Mouse (Mus musculus) kidney, adult 9 months (tissue): ENCODE results near the gene Ache.

Experiments
- DNase-seq: peaks from one replicate; pipeline ENCODE4 v3.0.0; 2022

The Ache gene

DNA sequence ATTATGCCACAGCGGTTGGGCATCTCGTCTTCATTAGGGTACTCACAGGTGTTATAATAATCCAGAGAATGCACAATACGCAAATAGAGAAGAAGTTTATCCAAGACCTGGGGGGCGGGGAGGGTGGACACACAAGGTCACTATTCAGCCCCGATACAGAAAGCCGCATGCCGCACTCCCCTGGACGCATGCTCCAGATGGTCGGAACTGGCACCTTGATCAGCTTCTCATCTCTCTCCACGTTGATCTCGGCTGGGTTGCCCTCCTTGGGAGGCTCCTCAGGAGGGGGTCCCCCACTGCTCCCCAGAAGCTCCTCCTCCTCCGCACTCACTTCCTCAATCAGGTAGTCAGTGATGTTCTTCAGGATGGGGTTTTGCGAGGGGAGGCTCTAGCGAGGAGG lies 9.8 kb downstream of the Ache start:
- no peak for DNase-seq

DNA sequence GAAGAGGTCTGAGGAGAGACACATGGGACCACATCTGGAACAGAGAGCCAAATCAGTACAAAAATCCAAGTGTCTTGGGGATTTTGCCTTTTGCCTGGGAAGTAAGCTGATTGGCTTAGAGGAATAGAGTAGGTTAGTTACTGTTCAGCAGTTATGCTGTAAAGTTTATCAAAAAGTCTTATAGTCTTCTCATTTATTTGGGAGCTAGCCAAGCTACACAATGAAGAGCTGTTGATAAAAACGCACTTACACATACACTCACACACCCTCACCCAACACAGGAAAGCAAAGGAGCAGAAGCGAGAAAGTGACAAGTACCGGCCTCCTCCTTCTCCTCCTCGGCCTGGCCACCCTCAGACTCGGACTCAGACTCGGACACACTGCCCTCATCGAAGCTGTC lies 11.9 kb downstream of the Ache start:
- no peak for DNase-seq

DNA sequence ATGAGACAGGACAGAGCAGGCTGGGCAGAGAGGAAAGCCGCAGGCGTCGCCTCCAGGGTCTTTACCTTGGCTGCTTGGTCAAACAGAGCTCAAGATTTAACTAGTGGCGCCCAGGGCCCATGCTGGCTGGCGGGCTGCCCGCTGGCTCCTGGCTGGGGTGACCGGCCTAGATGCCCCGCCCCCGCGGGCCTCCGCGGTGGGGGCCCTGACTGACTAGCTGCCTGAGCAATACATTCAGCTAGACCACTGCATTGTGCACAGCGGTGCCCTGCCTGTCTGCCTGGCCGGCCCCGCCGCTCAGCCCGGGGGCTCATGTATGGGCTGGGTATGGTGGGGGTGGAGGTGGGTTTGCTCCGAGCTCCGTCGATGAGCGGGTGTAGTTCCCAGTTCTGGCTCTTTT lies 13.9 kb downstream of the Ache start:
- DNase-seq = no peak

DNA sequence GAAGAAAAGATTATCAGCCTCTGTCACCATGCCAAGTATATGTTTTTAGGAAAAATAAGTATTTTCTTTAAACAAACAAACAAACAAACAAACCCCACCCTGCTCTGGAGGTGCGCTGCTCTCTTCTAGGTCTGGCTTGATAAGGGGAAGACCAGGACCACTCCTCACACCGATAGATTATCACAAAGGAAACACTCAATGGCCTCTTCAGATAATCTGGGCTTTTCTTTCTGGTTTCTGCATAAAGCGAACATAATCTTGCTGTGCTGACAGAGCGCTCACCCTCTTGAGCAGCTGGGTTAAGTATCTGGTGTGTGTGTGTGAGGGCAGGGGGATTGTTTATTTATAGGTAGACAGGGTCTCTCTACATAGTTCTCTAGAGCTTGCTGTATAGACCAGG lies 16.3 kb downstream of the Ache start:
- DNase-seq = no peak

DNA sequence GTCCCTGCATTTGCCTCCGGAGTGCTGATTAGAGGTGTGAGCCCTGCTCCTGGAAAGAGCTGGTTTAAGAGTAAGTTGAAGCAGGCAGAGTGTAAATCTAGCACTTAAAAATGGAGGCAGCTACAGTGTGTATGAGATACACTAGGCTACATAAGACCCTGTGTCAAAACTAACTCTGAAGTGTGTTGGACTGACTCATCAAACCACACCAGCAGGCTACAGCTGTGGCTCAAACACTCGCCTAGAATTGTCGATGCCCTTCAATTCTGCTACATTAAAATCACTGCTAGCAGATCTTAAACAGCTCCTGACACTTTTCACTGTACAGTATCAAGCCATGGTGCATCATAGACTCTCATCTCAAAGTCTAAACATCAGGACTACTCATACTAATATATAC lies 16.8 kb downstream of the Ache start:
- DNase-seq = no peak

DNA sequence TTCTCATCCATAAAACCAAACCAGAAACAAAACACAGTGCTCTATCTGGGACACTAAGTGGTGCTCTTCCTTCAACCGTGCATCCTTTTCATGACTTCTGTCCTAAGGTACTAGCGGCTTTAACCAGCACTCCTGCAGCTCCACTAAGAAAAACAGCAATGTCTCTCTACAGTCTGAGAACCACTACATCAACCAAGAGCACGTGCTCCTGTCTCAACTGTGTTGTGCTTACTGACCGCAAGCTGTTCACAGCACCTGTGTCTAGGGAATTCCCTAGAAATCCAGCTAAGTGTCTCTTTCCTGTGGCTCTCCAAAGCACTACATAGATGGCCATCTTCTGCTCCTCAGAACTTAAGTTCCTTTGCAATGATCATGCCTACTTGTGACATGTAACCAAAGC lies 17.5 kb downstream of the Ache start:
- no peak for DNase-seq

DNA sequence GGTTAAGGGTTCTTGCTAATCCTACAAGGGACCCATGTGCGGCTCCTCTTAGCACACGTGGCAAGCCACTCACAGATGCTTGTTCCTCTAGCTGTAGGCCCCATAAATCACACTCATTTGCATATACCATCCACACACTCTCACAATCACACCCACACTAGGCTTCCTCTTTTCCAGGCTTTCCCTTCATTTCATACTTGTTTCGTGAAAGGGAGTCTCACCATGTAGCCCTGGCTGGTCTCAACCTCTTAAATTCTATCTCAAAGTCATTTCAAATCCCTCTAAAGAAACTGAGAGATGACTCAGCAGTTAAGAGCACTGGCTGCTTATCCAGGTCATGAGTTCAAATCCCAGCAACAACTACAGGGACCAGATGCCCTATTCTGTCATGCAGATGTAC lies 18.5 kb downstream of the Ache start:
- DNase-seq = no peak

DNA sequence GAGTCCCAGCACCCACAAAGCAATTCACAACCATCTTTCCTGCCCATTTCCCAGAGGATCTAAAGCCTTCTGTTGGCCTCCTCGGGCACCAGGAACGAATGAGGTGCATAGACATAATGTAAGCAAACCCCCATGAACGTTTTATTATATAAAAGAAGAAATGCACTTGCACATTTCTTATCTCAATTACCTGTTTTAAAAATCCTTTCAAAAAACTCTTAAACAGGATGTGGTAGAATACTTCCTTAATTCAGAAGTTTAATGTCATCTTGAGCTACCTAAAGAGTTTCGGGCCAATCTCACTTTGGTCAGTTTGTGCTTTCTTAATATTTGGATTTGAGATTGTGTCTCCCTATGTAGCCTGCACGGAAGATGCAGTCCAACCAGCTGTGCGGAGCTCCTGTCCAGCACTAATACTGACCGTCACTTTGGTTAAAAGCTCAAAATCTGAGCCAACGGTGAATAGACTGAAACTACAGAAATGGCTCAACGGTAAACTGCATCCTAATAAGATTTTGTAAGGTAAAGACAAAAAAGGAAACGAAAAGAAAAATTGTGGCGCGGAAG lies 19.2 kb downstream of the Ache start:
- no peak for DNase-seq

DNA sequence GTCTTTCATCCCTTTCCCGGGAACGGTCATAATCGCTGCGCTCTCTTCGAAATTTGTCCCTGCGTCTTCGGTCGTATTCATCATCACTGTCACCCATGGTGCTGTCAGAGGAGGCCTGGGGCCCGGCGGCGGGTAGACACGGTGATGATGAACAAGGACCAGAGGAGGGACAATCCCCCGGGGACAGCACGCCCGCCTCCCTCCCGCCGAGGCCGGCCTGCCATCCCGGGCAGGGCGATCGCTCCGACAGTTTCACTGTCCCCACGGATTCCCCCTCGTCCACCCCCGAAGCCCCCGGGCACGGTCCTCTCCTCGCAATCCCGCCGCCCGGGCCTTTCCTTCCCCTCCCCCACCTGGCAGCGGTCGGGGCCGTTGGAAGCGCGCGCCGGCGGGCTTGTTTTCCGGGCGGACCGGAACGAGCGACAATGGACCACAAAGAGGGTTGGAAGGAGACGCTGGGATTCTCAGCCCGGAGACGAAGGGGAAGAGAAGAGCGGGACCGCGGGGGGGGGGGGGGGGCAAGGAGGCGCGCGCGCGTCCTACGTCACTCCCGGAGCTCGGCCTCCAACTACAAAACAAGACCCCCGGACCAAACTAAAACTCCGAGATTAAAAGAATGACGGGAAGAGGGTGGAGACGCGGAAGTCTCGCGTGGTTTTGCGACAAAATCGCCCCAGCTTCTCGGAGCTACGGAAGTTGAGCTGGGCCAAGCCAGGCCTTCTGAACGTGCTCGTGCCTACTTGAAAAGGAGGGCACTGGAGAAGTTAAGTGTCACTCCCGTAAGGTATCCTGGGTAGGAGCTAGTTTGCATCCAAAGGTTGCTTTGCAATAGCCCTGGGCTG lies 20.0 kb downstream of the Ache start, which contains the start of gene Srrt:
Srrt (minus strand) TSS at position 604 of the 842 bp plus-strand sequence.
- DNase-seq = peak; percentile 94

DNA sequence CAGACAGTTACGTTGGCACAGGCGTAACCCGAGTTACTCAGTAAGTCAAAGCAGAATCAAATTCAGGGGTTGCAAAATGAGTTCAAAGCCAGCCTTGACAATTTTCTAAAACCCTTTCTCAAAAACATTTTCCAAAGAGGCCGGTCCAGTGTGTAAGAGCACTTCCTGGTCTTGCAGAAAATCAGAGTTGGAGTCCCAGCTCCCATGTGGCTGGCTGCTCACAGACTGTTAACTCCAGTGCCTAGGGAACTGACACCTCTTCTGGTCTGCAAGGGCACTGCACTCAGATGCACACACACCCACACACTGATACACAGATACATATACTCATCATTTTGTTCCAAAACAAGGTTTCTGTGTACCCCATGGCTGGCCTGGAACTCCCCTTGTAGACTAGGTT lies 21.0 kb downstream of the Ache start:
- DNase-seq = no peak

DNA sequence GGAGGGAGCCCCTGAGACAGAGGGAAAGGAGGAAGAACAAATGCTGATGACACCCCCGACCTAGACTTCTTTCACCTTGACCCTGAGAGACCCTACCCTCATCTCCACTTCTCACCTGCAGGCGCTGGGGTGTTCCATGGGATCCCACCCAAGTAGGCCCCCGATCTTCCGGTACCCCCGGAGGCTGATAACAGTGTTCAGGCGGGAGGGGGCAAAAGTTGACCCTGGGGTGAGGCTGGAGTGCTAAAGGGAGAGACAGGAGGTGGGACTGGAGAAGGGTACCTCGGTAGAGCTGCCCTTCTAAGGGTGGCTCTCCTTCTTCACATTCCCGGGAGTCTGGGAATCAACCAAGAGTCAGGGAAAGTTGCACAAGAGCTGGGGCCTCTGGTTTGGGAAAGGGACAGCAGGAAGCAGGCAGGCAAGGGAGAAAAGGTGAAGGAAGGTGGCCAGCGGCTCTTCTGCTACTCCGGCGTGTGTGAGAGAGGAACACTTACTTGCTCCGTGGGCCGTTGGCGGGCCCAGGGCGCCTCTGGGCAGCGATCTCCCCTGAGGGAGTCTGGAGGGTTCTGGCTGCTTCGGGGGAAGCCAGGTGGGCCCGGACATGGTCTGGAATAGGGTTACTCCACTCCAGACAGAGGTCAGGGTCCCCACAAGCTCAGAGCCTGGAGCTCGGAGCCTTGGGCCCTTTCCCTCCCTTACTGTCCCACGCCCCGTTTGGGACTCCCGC lies 26.3 kb downstream of the Ache start:
- DNase-seq = no peak

DNA sequence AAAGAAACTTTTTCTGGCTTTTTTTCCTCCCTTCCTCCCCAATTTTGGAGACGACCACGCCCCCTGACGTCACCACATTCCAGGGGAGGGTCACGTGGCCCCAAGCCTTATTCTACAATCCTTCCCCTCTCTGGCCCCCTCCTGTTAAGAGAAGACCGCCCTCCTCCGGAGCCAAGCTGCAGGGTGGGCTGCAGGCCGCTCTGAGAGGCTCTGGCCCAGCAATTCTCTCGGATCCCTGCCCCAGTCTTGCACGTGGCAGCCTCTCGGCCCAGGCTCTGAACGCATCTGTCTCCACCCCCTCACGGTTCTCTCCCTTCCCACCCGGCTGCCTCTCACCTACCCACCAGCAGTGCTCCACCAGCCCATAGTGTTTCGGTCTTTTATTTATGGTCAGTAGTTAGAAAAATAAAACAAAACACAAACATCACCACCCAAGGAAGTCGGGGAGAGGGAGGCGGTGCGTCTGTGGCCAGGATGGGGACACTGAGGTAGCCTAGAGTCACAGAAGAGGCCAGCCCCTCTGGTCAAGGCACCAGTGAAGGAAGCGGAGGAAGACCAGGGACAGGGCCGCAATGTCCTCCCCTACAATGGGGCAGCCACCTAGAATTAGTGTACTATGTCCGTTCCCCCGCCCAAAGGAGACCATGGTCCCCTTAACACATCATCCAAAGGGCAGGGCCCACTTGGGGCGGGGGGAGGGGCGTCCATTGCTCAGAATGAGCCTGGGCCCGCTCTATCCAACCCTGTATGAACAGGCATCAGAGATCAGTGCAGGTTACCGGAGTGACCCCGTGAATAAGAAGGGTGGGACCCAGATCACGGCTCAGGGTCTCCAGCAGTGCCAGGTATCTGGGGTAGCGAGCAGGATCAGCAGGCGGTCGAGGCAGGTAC lies 27.1 kb downstream of the Ache start, which contains the start of gene Trip6:
Trip6 (minus strand) TSS at position 212 of the 891 bp plus-strand sequence.
- peak; percentile 92 for DNase-seq

DNA sequence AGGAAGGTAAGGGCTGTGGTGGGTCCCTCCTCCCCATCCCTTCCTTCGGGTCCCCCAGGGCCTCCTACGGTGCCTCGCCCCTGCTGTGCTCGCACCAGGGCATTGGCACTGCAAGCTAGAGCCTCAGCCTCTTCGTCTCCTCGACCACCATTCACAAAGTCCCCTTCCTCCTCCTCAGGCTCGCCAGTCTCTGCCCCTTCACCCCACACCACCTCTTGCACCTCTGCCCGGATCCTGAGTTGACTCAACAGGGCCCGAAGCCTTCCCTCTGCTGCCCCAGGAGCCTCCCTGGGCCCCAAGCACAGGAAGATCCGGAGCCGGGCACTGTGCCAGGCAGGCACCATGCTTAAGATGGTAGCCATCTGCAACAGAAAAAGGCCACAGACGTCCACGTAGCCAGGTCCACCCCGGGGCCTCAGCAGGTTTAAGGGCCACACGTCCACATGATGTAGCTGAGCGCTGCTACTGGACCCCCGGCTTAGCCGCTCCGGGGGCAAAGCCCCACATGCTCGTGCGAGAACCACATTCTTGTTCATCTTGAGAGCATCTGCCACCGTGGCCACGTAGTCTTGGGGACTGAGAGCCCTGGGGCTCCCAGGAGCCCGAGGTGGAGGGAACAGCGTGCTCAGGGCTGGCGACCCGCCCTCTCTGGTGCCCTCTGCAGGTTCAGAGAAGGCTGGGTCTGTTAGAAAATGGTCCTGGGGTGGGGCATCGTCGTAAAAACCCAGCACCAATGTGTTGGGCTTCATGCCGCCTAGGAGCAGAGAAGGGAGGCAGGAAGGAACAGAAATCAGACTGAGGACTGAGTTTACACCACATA lies 28.0 kb downstream of the Ache start:
- DNase-seq = no peak

DNA sequence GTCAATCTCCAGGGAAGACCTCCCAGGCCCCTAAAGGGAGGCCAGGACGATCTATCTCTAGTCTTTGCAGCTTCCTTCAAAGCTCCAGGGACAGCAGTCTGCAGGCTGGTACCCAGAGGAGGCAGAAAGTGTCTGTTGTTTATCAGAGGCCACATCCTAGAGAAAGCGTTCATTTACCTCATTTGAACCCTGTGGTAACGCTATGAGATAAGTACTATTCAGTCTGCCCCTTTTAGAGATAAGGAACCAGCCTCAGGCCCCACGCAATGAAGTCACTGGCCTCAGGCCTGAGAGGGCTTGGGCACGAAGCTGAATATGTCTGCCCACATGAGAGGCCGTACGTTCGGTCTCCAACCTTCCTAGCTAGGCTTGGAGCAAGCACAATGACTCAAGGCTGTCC lies 30.0 kb downstream of the Ache start:
- no peak for DNase-seq

DNA sequence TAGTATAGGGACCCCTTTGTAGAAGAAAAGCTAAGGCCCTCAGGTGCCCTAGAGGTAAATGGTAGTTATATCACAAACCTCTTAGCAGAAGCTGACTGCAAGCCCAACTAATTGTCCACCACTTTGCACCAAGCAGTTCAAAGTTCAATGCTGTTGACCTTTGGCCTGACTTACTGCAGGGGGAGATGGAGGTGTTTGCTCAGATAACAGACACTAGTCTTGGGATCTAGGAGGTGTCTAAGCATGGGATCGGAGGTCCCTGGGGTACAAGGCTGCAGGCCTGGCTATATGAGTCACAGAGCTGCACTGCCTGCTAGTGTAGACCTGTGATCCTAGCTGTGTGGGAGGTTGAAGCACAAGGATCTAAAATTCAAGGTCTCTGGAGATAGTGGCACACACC lies 31.3 kb downstream of the Ache start:
- DNase-seq = peak; percentile 83

DNA sequence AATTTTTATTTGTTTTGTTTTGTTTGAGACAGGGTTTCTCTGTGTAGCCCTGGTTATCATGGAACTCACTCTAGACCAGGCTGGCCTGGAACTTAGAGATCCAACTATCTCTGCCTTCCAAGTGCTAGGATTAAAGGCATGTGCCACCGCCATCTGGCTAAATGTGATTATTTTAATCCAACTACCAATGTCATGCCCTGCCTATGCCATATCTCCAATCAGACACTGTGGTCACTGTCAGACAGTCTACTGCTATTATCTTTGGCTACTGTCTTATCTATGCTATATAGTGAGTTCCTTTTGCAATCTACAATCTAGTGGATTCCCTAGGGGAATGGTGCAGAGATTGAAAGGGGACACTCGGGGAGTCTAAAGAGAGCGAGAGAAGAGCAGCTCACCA lies 33.7 kb downstream of the Ache start:
- DNase-seq = no peak

DNA sequence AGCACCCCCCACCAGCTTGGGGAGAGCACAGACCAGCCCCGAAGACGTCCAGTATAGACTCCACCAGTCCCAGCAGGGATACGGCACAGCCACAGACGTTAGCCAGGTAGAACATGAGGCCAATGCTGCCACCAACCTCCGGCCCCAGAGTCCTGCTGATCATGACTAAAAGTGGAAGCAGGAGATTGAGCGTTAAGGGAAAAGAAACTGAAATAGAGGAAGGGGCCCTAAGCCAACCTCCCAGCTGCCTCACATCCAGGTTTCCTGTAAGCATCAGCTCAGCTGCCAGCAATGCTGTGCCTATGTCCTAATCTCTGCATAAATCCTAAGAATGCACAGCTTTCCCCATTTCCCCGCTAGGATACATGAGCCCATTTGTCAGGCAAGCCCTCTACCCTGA lies 43.6 kb downstream of the Ache start:
- DNase-seq = no peak

DNA sequence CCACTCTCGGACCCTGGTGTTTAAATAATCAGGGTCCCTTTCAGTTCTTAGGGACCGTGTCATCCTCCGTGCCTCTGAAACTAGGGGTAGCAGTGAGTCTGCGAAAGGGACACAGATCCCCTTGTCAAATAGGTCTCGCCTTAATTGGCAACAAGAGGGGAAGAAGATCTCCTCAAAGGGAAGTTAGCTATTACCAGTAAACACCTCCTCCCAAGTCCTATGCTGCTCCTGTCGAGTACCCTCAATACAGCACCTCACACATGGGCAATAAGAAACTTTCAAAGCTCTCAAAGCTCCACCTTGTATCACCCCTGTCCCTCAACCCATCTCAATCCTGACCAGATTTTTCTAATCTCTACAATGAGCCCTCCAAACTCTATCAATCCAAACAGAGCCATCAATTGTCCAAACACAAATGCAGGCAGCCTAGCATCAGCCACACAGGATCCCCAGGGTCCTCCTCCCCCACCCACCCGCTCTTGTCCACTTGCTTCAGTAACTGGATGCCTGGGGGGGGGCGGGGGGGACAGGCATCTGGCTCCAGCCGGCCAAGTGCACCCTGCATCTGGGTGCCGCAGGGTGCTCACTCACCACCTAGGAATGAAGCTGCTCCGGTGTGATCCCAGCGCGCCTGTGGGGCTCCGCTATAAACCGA lies 45.7 kb downstream of the Ache start:
- DNase-seq = peak; percentile 19

DNA sequence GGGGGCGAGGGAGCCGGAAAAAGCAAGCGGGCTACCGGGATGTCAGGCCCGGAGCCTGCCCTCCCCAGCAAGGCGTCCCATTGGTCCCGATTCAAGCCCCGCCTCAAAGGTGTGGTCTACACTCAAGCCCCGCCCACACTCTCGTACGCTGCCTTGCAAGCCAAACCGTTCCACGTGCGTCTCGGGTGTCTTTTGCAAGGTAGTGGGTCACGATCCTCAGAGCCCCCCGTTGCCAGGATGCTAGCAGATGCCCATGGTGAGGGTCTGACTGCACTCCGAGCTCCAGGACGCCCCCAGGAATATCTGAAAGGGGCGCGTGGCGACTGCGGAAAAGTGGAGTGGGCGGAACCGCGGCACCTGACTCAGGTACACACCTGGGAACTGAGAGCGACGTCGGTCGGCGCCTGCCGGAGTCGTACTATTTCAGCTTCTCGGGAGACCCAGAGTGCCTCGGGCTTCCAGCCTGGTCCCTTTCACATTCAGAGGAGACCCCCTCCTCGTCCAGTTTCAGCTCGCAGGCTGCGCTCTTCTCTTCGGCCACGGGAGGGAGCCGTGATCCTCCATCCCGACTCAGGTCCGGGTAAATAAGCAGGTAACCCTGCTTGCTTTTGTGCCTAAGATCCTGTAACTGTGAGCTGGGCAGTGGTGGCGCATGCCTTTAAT lies 46.3 kb downstream of the Ache start, which contains the start of gene Slc12a9:
Slc12a9 (minus strand) TSS at position 86 of the 663 bp plus-strand sequence.
- peak; percentile 98 for DNase-seq

DNA sequence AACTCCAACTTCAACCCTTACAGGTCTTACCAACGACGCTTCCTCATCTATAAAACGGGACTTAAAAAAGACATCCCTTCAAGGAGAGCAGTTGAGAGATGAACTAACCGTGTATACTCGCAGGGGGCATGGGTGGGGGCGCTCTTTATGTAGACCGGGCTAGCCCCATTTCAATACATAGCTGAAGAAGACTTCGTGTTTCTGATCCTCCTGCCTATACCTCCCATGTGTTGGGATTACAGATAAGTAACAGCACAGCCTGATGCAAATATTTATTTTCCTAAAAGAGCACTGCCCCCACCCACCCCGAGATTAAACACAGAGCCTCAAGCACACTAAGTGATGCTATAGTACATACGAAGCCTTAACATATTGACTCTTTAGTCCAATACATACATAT lies 47.0 kb downstream of the Ache start:
- DNase-seq = no peak

DNA sequence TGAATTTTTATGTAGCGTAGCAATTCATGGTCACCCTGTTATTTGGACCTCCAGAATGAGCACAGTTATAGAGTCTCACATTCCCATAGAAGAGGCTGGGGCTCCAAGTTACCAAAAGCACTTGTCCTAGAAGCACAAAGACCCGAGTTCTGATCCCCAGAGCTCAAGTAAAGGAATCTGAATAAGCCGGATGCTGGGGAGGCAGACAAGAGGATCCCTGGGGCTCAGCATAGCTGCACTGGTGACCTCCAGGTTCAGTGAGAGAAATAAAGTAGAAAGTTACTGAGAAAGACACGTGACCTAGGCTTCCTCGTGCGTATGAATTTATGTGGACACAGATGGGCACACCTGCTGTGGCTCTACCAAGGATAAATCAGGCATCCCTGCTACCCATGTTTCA lies 47.7 kb downstream of the Ache start:
- DNase-seq = no peak
